Mouse (Mus musculus) heart, adult 2 months (tissue): ENCODE data around the gene Wars. TPM values are rescaled to one million over a fixed set of nuclear protein-coding genes. Genes with fewer than 3 reads are reported as not detected.
"Not testable (repeated sequence)": the region's sequence is repeated elsewhere in the genome, so short reads cannot be mapped to it uniquely, and the experiment has no call there.

Experiments
- DNase-seq, 2 experiments: peaks; one replicate each; pipeline ENCODE4 v3.0.0; 2021
- H3K27ac ChIP-seq: fragments of 200-600 bp; 2 replicates; pipeline ENCODE4 v1.8.1; 2022
- H3K27me3 ChIP-seq: fragments of 200-500 bp; 2 replicates; pipeline ENCODE4 v1.6.1; 2012; ENCODE audit warnings: mild to moderate bottlenecking, low read length, inconsistent platforms, mixed read lengths; ENCODE audit not compliant: control insufficient read depth, insufficient read depth
- H3K36me3 ChIP-seq: fragments of 200-500 bp; 2 replicates; pipeline ENCODE4 v1.6.1; 2012; ENCODE audit warnings: low read length, inconsistent platforms; ENCODE audit not compliant: control insufficient read depth, insufficient read depth
- H3K4me1 ChIP-seq: fragments of 200-500 bp; 2 replicates; pipeline ENCODE4 v1.6.1; 2011; ENCODE audit warnings: low read length; ENCODE audit not compliant: control insufficient read depth, insufficient read depth
- H3K4me3 ChIP-seq: fragments of 200-600 bp; 2 replicates; pipeline ENCODE4 v1.8.1; 2022
- H3K79me2 ChIP-seq: fragments of 200-500 bp; replicated peaks from 2 replicates; pipeline ENCODE4 v1.6.1; 2012; ENCODE audit warnings: mild to moderate bottlenecking, inconsistent platforms, low read length, moderate library complexity, mixed read lengths; ENCODE audit not compliant: control insufficient read depth, insufficient read depth
- H3K9ac ChIP-seq: fragments of 200-500 bp; 2 replicates; pipeline ENCODE4 v1.6.1; 2012; ENCODE audit warnings: low read depth, mild to moderate bottlenecking, control low read depth, inconsistent platforms, low read length, mixed read lengths
- CTCF ChIP-seq: fragments of 200-600 bp; IDR thresholded peaks from 2 replicates; pipeline ENCODE4 v1.8.1; 2022; ENCODE audit warnings: antibody characterized with exemption, mild to moderate bottlenecking, moderate library complexity
- EP300 ChIP-seq: fragments of 200-500 bp; IDR thresholded peaks from 2 replicates; pipeline ENCODE4 v1.6.1; 2011; ENCODE audit warnings: low read depth, low read length, control low read depth; ENCODE audit not compliant: insufficient read depth
- POLR2A ChIP-seq: fragments of 200-500 bp; IDR thresholded peaks from 2 replicates; pipeline ENCODE4 v1.6.1; 2011; ENCODE audit warnings: mild to moderate bottlenecking, low read depth, low read length, control low read depth; ENCODE audit not compliant: insufficient read depth
- WGBS: fragments of 180-500 bp; shearing (Covaris S2); methylation state at CpG from one replicate; pipeline ENCODE4 v1.1.7; 2018; 5-methylcytosine and 5-hydroxymethylcytosine counted together
- intact Hi-C: fragments of 180-260 bp; cut with DNase I; formaldehyde crosslinking; loops from one replicate; pipeline ENCODE4 v1.15.1; 2025
- polyA plus RNA-seq: library from polyadenylated mRNA; depleted of rRNA; stranded (reverse); fragments of >200 nt; gene quantifications from 2 replicates; pipeline ENCODE4 v1.2.3, GENCODE M21; 2012
- total RNA-seq, 2 experiments: library from RNA; stranded (reverse); gene quantifications; 2 replicates each; pipeline ENCODE4 v1.2.3; 2021

The Wars gene
- total and polyA plus RNA-seq, 3 experiments: 29.8 to 43.6 (median 42.4) TPM

DNA sequence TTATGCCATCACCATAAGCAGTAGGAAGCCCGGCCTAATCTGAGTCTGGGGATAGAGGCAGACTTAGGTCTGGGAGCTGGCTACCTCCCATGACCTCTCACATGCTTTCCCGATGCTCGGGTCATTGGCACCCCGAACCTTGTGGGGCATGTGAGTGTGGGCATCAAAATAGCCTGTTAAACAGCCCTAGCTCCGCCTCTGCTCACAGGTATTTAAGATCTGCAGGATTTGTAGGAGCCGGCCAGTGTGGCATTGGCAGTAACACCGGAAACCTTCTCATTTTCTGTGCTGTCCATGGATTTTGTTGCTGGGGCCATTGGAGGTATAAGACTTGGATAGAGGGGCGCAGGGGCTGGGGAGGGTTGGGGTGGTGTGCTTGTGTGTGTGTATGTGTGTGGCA lies 43.1 kb downstream of the Wars start:
- no peak for TF ChIP-seq POLR2A
- no peak for TF ChIP-seq EP300
- TF ChIP-seq CTCF: no peak
- 87% methylated on average over 8 of the region's 8 CpGs for WGBS
- H3K4me3 ChIP-seq: no peak overlapping the region
- H3K36me3 ChIP-seq: no peaks in the 10 kb centered on the region
- no peaks in the 10 kb centered on the region for H3K27me3 ChIP-seq
- H3K27ac ChIP-seq: no peak overlapping the region
- H3K9ac ChIP-seq: no peak overlapping the region
- peaks cover 5% of the 10 kb centered on the region; the same call in 1 of the 2 replicates for H3K4me1 ChIP-seq
- intact Hi-C loops: no loop called here
- H3K79me2 ChIP-seq: no peaks in the 10 kb centered on the region
- DNase-seq: no peak

- intact Hi-C loops: no loop called here
- no peak for DNase-seq
Measured at GRCm38 (mm10) chr12:108850129-108850528, 43.8 kb downstream of the Wars start.

GRCm38 (mm10) chr12:108849488-108850022 lies 44.4 kb downstream of the Wars start:
- 53% methylated on average over 4 of the region's 4 CpGs for WGBS
- H3K4me1 ChIP-seq: peaks cover 5% of the 10 kb centered on the region; the same call in 1 of the 2 replicates
- no peaks in the 10 kb centered on the region for H3K36me3 ChIP-seq
- no peak overlapping the region for H3K27ac ChIP-seq
- peak in 1 of 2 experiments; percentile 43 for DNase-seq
- no peaks in the 10 kb centered on the region for H3K27me3 ChIP-seq
- H3K4me3 ChIP-seq: no peak overlapping the region
- no peaks in the 10 kb centered on the region for H3K79me2 ChIP-seq
- no peak for TF ChIP-seq CTCF
- no peak for TF ChIP-seq POLR2A
- no peak for TF ChIP-seq EP300
- no peak overlapping the region for H3K9ac ChIP-seq
- intact Hi-C loops: no loop called here

More at GRCm38 (mm10) chr12:108850129-108850528, 43.8 kb downstream of the Wars start:
- Histone ChIP-seq H3K4me3 (no peak overlapping the region), H3K27ac (no peak overlapping the region), H3K9ac (no peak overlapping the region), H3K36me3 (no peaks in the 10 kb centered on the region), H3K79me2 (no peaks in the 10 kb centered on the region), H3K4me1 (peaks cover 5% of the 10 kb centered on the region; the same call in 1 of the 2 replicates), H3K27me3 (no peaks in the 10 kb centered on the region)
- TF ChIP-seq POLR2A (no peak), EP300 (no peak), CTCF (no peak)
- WGBS: 49% methylated on average over 8 of the region's 8 CpGs

DNA sequence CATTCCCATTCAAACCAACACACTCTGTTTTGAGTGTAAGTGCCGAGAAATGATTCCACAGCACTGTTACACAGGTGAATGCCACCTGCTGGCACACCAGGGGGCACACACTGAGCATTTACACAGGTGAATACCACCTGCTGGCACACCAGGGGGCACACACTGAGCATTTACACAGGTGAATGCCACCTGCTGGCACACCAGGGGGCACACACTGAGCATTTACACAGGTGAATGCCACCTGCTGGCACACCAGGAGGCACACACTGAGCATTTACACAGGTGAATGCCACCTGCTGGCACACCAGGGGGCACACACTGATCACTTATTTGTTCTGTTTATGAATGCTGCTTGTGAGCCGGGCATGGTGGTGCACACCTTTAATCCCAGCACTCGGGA lies 45.9 kb downstream of the Wars start:
- H3K4me3 ChIP-seq, intact Hi-C loops, H3K79me2 ChIP-seq, H3K36me3 ChIP-seq, H3K27ac ChIP-seq, H3K4me1 ChIP-seq, H3K27me3 ChIP-seq, H3K9ac ChIP-seq, DNase-seq: not testable (repeated sequence)
- 87% methylated on average over 3 of the region's 3 CpGs for WGBS
- peak; percentile 25; the same call in 1 of the 2 replicates for TF ChIP-seq CTCF

DNA sequence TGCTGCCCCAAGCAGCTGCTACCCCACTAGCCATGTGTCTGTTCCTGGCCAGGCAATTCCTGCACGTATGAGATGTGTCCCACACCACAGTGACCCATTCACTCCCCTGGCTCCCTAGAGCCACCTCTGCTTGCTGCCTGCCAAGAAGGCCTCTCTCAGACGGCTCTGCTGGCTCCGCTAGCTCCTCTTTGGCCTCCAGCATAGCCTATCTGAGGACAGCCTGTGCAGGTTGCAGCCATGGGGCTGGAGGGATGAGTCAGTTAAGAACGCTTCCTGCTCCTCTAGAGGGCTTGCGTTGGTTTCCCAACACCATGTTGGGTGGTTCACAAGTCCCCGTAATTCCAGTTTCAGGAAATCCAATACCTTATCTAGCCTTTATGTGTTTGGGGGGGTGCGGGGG lies 51.3 kb downstream of the Wars start:
- H3K27ac ChIP-seq: no peak overlapping the region
- TF ChIP-seq CTCF (no peak), EP300 (no peak), POLR2A (no peak)
- H3K4me3 ChIP-seq: no peak overlapping the region
- intact Hi-C loops: no loop called here
- peaks cover 2% of the 10 kb centered on the region; the same call in 1 of the 2 replicates for H3K4me1 ChIP-seq
- DNase-seq: peak in 1 of 2 experiments; percentile 33
- H3K36me3 ChIP-seq: no peaks in the 10 kb centered on the region
- no peaks in the 10 kb centered on the region for H3K79me2 ChIP-seq
- WGBS: 66% methylated on average over 7 of the region's 7 CpGs
- H3K27me3 ChIP-seq: no peaks in the 10 kb centered on the region
- H3K9ac ChIP-seq: no peak overlapping the region

GRCm38 (mm10) chr12:108841181-108841580 lies 52.8 kb downstream of the Wars start:
- H3K9ac ChIP-seq: no peak overlapping the region

More at GRCm38 (mm10) chr12:108841181-108841580, 52.8 kb downstream of the Wars start:
- intact Hi-C loops: no loop called here
- 61% methylated on average over 6 of the region's 6 CpGs for WGBS
- no peak overlapping the region for H3K27ac ChIP-seq
- H3K4me3 ChIP-seq: no peak overlapping the region
- H3K79me2 ChIP-seq: no peaks in the 10 kb centered on the region; the same call in 1 of the 2 replicates
- H3K4me1 ChIP-seq: peaks cover 8% of the 10 kb centered on the region
- no peak for DNase-seq
- no peak for TF ChIP-seq CTCF
- TF ChIP-seq EP300: no peak
- no peak for TF ChIP-seq POLR2A
- H3K36me3 ChIP-seq: no peaks in the 10 kb centered on the region
- H3K27me3 ChIP-seq: no peaks in the 10 kb centered on the region
